Comparison of ENCODE assay signal across 9 mouse cellular contexts in genomic region chr6:84578928-84579327, GRCm38 (mm10). TPM values are rescaled to one million over a fixed set of nuclear protein-coding genes. Genes with fewer than 3 reads are reported as not detected.
A peak's percentile ranks its signal among the peaks of the same experiment; 100 is the strongest.
DNase-seq lines count a peak whose midpoint lies in the region; ATAC-seq and TF ChIP-seq lines count a peak whose summit lies in the region.
"Had no signal": no experiment of that assay in that cellular context is flagged by ENCODE, and none has a peak within 500 bp of the region (broad histone marks: within the 10 kb centered on the region; RNA-seq: fewer than 3 reads in every experiment).

No protein-coding gene starts in this region.

- intact Hi-C loops in heart, postnatal 10 days (cut with DNase I): no loop called here
- intact Hi-C loops in left cerebral cortex, postnatal 4 days (cut with DNase I): no loop called here

- peaks cover 30% of the 10 kb centered on the region for H3K4me1 ChIP-seq in heart, embryonic 12.5 days (replicated peaks)
- peaks cover 10% of the 10 kb centered on the region for H3K4me1 ChIP-seq in testis, adult 2 months (ENCODE audit: control insufficient read depth, insufficient read depth, low read length)
- peaks cover 8% of the 10 kb centered on the region; the same call in 1 of the 2 replicates for H3K4me1 ChIP-seq in embryonic facial prominence, embryonic 11.5 days (ENCODE audit: control insufficient read depth, insufficient read depth, low read length)

- TF ChIP-seq POLR2A in testis, adult 2 months (IDR thresholded peaks at IDR 0.05; ENCODE audit: control insufficient read depth, low read depth, low read length): no peak

- ATAC-seq in heart, embryonic 12.5 days (ENCODE audit: insufficient number of reproducible peaks, low FRiP score): no peak
- ATAC-seq in embryonic facial prominence, embryonic 11.5 days (replicated peaks; ENCODE audit: insufficient number of reproducible peaks, low FRiP score, low TSS enrichment, low read depth): no peak

- WGBS in heart, embryonic 12.5 days: 10% methylated on average over 5 of the region's 5 CpGs
- WGBS in embryonic facial prominence, embryonic 11.5 days: 15% methylated on average over 5 of the region's 5 CpGs

- peaks cover 100% of the 10 kb centered on the region for H3K27me3 ChIP-seq in heart, embryonic 12.5 days (replicated peaks)
- H3K27me3 ChIP-seq in testis, adult 2 months (ENCODE audit: control insufficient read depth, insufficient read depth, low read length): no peaks in the 10 kb centered on the region; the same call in 1 of the 2 replicates
- H3K27me3 ChIP-seq in embryonic facial prominence, embryonic 11.5 days (ENCODE audit: control insufficient read depth, insufficient read depth, low read length): peaks cover 20% of the 10 kb centered on the region

- no peak overlapping the region for H3K9ac ChIP-seq in heart, embryonic 12.5 days
- no peak overlapping the region for H3K9ac ChIP-seq in embryonic facial prominence, embryonic 11.5 days (replicated peaks; ENCODE audit: low read length)

- no peaks in the 10 kb centered on the region for H3K36me3 ChIP-seq in heart, embryonic 12.5 days
- H3K36me3 ChIP-seq in testis, adult 2 months (ENCODE audit: control insufficient read depth, insufficient read depth, low read length): no peaks in the 10 kb centered on the region
- no peaks in the 10 kb centered on the region; the same call in 1 of the 2 replicates for H3K36me3 ChIP-seq in embryonic facial prominence, embryonic 11.5 days (replicated peaks; ENCODE audit: control insufficient read depth, insufficient read depth, low read depth, low read length)

- no peak overlapping the region for H3K4me3 ChIP-seq in heart, embryonic 12.5 days
- no peak overlapping the region for H3K4me3 ChIP-seq in testis, adult 2 months (ENCODE audit: control insufficient read depth, low read depth, low read length)
- no peak overlapping the region for H3K4me3 ChIP-seq in embryonic facial prominence, embryonic 11.5 days (ENCODE audit: low read depth, low read length)

- H3K27ac ChIP-seq in heart, embryonic 12.5 days (ENCODE audit: poor library complexity, severe bottlenecking): no peak overlapping the region
- no peak overlapping the region for H3K27ac ChIP-seq in testis, adult 2 months (ENCODE audit: control insufficient read depth, insufficient read depth, low read depth, low read length)
- H3K27ac ChIP-seq in embryonic facial prominence, embryonic 11.5 days (replicated peaks; ENCODE audit: low read depth, low read length): no peak overlapping the region
- H3K27ac ChIP-seq: macrophage had no signal

- no peak overlapping the region for H3K4me2 ChIP-seq in heart, embryonic 12.5 days
- no peak overlapping the region for H3K4me2 ChIP-seq in embryonic facial prominence, embryonic 11.5 days (ENCODE audit: low read depth, low read length)

- peak; percentile 28 to 63 for DNase-seq in heart, postnatal 10 days
- no peak for DNase-seq in testis, postnatal 14 days (ENCODE audit: low spot score)
- DNase-seq in embryonic facial prominence, embryonic 11.5 days (ENCODE audit: low spot score): peak; percentile 69
- peak; percentile 45 for DNase-seq in thymus, postnatal 14 days
- DNase-seq in left cerebral cortex, postnatal 4 days: no peak
- no peak for DNase-seq in ovary, postnatal 10 days (ENCODE audit: low spot score)

- peak; percentile 30; the same call in 1 of the 2 replicates for TF ChIP-seq CTCF in testis, adult 2 months (IDR thresholded peaks at IDR 0.05; ENCODE audit: control insufficient read depth, insufficient read depth, insufficient replicate concordance, low read depth, low read length)

- no peaks in the 10 kb centered on the region for H3K9me3 ChIP-seq in heart, embryonic 12.5 days (replicated peaks)
- no peaks in the 10 kb centered on the region for H3K9me3 ChIP-seq in embryonic facial prominence, embryonic 11.5 days (replicated peaks; ENCODE audit: control insufficient read depth, low read length)

RNA-seq across cellular contexts. Expression of gene Cyp26b1, which starts 14.8 kb away (rescaled TPM):
- 1 to 10 TPM; 1.8 to 2.0 TPM for total RNA-seq in heart, postnatal 10 days (2021)
- 2.9 and 3.8 TPM in 2 replicates for polyA plus RNA-seq in heart, embryonic 12.5 days (2016; fragmentation: Nextera tagmentation; extraction: Ambion mirVana)
- 9.1 and 14.0 TPM in 2 replicates for polyA plus RNA-seq in testis, adult 2 months (2012; rRNA removed)
- 8.6 and 9.0 TPM in 2 replicates for polyA plus RNA-seq in embryonic facial prominence, embryonic 11.5 days (2014; fragmentation: Nextera tagmentation; extraction: Ambion mirVana)
- 10 to 100 TPM; 28.9 to 29.7 TPM for total RNA-seq in left cerebral cortex, postnatal 4 days (2021)

Comparison
In these comparisons a context has a peak if more than half of its experiments do, and no peak if none do; other contexts are left out.
1. DNase-seq: peak in heart, postnatal 10 days (2 of 2), embryonic facial prominence, embryonic 11.5 days (single experiment) and thymus, postnatal 14 days (single experiment); none in testis, postnatal 14 days (single experiment), left cerebral cortex, postnatal 4 days (single experiment) and ovary, postnatal 10 days (single experiment).